Mouse (Mus musculus): ENCODE data around the gene Ptprj. TPM values are rescaled to one million over a fixed set of nuclear protein-coding genes. Genes with fewer than 3 reads are reported as not detected.
A peak's percentile ranks its signal among the peaks of the same experiment; 100 is the strongest.
"Not testable (repeated sequence)": the region's sequence is repeated elsewhere in the genome, so short reads cannot be mapped to it uniquely, and the experiment has no call there.

Ptprj gene
- polyA plus RNA-seq, 1 experiment from 2014 or later: 3.5 TPM

GRCm38 (mm10) chr2:90573640-90574526 lies 6.6 kb downstream of the Ptprj start:
- no peaks in the 10 kb centered on the region for H3K36me3 ChIP-seq (ENCODE audit: control insufficient read depth, insufficient read depth, low read length)
- no peaks in the 10 kb centered on the region for H3K9me3 ChIP-seq (ENCODE audit: control insufficient read depth, low read length)
- ATAC-seq: peak; percentile 45
- H3K27ac ChIP-seq (ENCODE audit: low read length): no peak overlapping the region
- H3K9ac ChIP-seq (ENCODE audit: low read depth, low read length): 0 out of 2 replicates have a peak overlapping the region, but pooled peaks have one; percentile 34
- H3K4me2 ChIP-seq (ENCODE audit: low read depth, low read length): no peak overlapping the region
- no peak overlapping the region for H3K4me3 ChIP-seq (ENCODE audit: low read length)
- WGBS: 66% methylated on average over 17 of the region's 17 CpGs
- no peaks in the 10 kb centered on the region for H3K27me3 ChIP-seq (replicated peaks; ENCODE audit: control insufficient read depth, insufficient read depth, low read length)
- H3K4me1 ChIP-seq (ENCODE audit: control insufficient read depth, insufficient read depth, low read length): peaks cover 8% of the 10 kb centered on the region

- no peak for ATAC-seq
- H3K9ac ChIP-seq (ENCODE audit: low read depth, low read length): no peak overlapping the region
- H3K36me3 ChIP-seq (ENCODE audit: control insufficient read depth, insufficient read depth, low read length): no peaks in the 10 kb centered on the region
- H3K27ac ChIP-seq (ENCODE audit: low read length): no peak overlapping the region
- no peak overlapping the region for H3K4me2 ChIP-seq (ENCODE audit: low read depth, low read length)
- WGBS: 39% methylated on average over 5 of the region's 5 CpGs
- H3K4me3 ChIP-seq (ENCODE audit: low read length): no peak overlapping the region
- H3K27me3 ChIP-seq (replicated peaks; ENCODE audit: control insufficient read depth, insufficient read depth, low read length): no peaks in the 10 kb centered on the region
- H3K4me1 ChIP-seq (ENCODE audit: control insufficient read depth, insufficient read depth, low read length): peaks cover 8% of the 10 kb centered on the region
- no peaks in the 10 kb centered on the region for H3K9me3 ChIP-seq (ENCODE audit: control insufficient read depth, low read length)
Observed at GRCm38 (mm10) chr2:90572126-90572525, 8.3 kb downstream of the Ptprj start.

GRCm38 (mm10) chr2:90571399-90571798 lies 9.0 kb downstream of the Ptprj start:
- H3K4me2 ChIP-seq (ENCODE audit: low read depth, low read length); H3K9ac ChIP-seq (ENCODE audit: low read depth, low read length); H3K4me3 ChIP-seq (ENCODE audit: low read length); H3K27ac ChIP-seq (ENCODE audit: low read length); H3K9me3 ChIP-seq (ENCODE audit: control insufficient read depth, low read length); ATAC-seq; H3K27me3 ChIP-seq (replicated peaks; ENCODE audit: control insufficient read depth, insufficient read depth, low read length); H3K4me1 ChIP-seq (ENCODE audit: control insufficient read depth, insufficient read depth, low read length); H3K36me3 ChIP-seq (ENCODE audit: control insufficient read depth, insufficient read depth, low read length): not testable (repeated sequence)
- 86% methylated on average over 6 of the region's 6 CpGs for WGBS

- Histone ChIP-seq H3K9me3 (ENCODE audit: control insufficient read depth, low read length) (no peaks in the 10 kb centered on the region), H3K9ac (ENCODE audit: low read depth, low read length) (no peak overlapping the region), H3K4me3 (ENCODE audit: low read length) (no peak overlapping the region), H3K27ac (ENCODE audit: low read length) (no peak overlapping the region), H3K4me1 (ENCODE audit: control insufficient read depth, insufficient read depth, low read length) (peaks cover 6% of the 10 kb centered on the region), H3K36me3 (ENCODE audit: control insufficient read depth, insufficient read depth, low read length) (no peaks in the 10 kb centered on the region), H3K27me3 (replicated peaks; ENCODE audit: control insufficient read depth, insufficient read depth, low read length) (no peaks in the 10 kb centered on the region), H3K4me2 (ENCODE audit: low read depth, low read length) (no peak overlapping the region)
- no peak for ATAC-seq
- whole genome bisulfite sequencing: 92% methylated on average over 2 of the region's 2 CpGs
Observed at GRCm38 (mm10) chr2:90570871-90571270, 9.6 kb downstream of the Ptprj start.

- no peak for ATAC-seq
- no peak overlapping the region for H3K4me3 ChIP-seq (ENCODE audit: low read length)
- no peak overlapping the region for H3K27ac ChIP-seq (ENCODE audit: low read length)
- H3K9ac ChIP-seq (ENCODE audit: low read depth, low read length): no peak overlapping the region
- H3K27me3 ChIP-seq (replicated peaks; ENCODE audit: control insufficient read depth, insufficient read depth, low read length): no peaks in the 10 kb centered on the region
- no peaks in the 10 kb centered on the region for H3K9me3 ChIP-seq (ENCODE audit: control insufficient read depth, low read length)
- H3K36me3 ChIP-seq (ENCODE audit: control insufficient read depth, insufficient read depth, low read length): no peaks in the 10 kb centered on the region
- no peak overlapping the region for H3K4me2 ChIP-seq (ENCODE audit: low read depth, low read length)
- peaks cover 6% of the 10 kb centered on the region for H3K4me1 ChIP-seq (ENCODE audit: control insufficient read depth, insufficient read depth, low read length)
- 85% methylated on average over 10 of the region's 10 CpGs for WGBS
Observed at GRCm38 (mm10) chr2:90570216-90570615, 10.2 kb downstream of the Ptprj start.

- H3K4me2 ChIP-seq (ENCODE audit: low read depth, low read length): no peak overlapping the region
- H3K27me3 ChIP-seq (replicated peaks; ENCODE audit: control insufficient read depth, insufficient read depth, low read length): no peaks in the 10 kb centered on the region
- H3K9me3 ChIP-seq (ENCODE audit: control insufficient read depth, low read length): no peaks in the 10 kb centered on the region
- 81% methylated on average over 7 of the region's 7 CpGs for WGBS
- H3K36me3 ChIP-seq (ENCODE audit: control insufficient read depth, insufficient read depth, low read length): no peaks in the 10 kb centered on the region
- ATAC-seq: no peak
- H3K27ac ChIP-seq (ENCODE audit: low read length): no peak overlapping the region
- H3K4me1 ChIP-seq (ENCODE audit: control insufficient read depth, insufficient read depth, low read length): peaks cover 12% of the 10 kb centered on the region
- H3K4me3 ChIP-seq (ENCODE audit: low read length): no peak overlapping the region
- no peak overlapping the region for H3K9ac ChIP-seq (ENCODE audit: low read depth, low read length)
Observed at GRCm38 (mm10) chr2:90568961-90569481, 11.4 kb downstream of the Ptprj start.

GRCm38 (mm10) chr2:90568091-90568490 lies 12.4 kb downstream of the Ptprj start:
- no peak for ATAC-seq
- no peaks in the 10 kb centered on the region for H3K27me3 ChIP-seq (replicated peaks; ENCODE audit: control insufficient read depth, insufficient read depth, low read length)
- peaks cover 14% of the 10 kb centered on the region for H3K4me1 ChIP-seq (ENCODE audit: control insufficient read depth, insufficient read depth, low read length)
- H3K9ac ChIP-seq (ENCODE audit: low read depth, low read length): no peak overlapping the region
- WGBS: 84% methylated on average over 7 of the region's 7 CpGs
- no peak overlapping the region for H3K27ac ChIP-seq (ENCODE audit: low read length)
- H3K4me3 ChIP-seq (ENCODE audit: low read length): no peak overlapping the region
- H3K36me3 ChIP-seq (ENCODE audit: control insufficient read depth, insufficient read depth, low read length): no peaks in the 10 kb centered on the region
- no peak overlapping the region for H3K4me2 ChIP-seq (ENCODE audit: low read depth, low read length)
- H3K9me3 ChIP-seq (ENCODE audit: control insufficient read depth, low read length): no peaks in the 10 kb centered on the region

- no peaks in the 10 kb centered on the region for H3K27me3 ChIP-seq (replicated peaks; ENCODE audit: control insufficient read depth, insufficient read depth, low read length)
- no peaks in the 10 kb centered on the region for H3K36me3 ChIP-seq (ENCODE audit: control insufficient read depth, insufficient read depth, low read length)
- no peak for ATAC-seq
- no peak overlapping the region for H3K27ac ChIP-seq (ENCODE audit: low read length)
- no peak overlapping the region for H3K9ac ChIP-seq (ENCODE audit: low read depth, low read length)
- H3K4me2 ChIP-seq (ENCODE audit: low read depth, low read length): no peak overlapping the region
- H3K4me3 ChIP-seq (ENCODE audit: low read length): no peak overlapping the region
- no peaks in the 10 kb centered on the region for H3K9me3 ChIP-seq (ENCODE audit: control insufficient read depth, low read length)
- peaks cover 15% of the 10 kb centered on the region for H3K4me1 ChIP-seq (ENCODE audit: control insufficient read depth, insufficient read depth, low read length)
- 80% methylated on average over 8 of the region's 8 CpGs for WGBS
Observed at GRCm38 (mm10) chr2:90566773-90567528, 13.5 kb downstream of the Ptprj start.

GRCm38 (mm10) chr2:90566046-90566445 lies 14.4 kb downstream of the Ptprj start:
- no peak overlapping the region for H3K9ac ChIP-seq (ENCODE audit: low read depth, low read length)
- ATAC-seq: no peak
- no peaks in the 10 kb centered on the region for H3K27me3 ChIP-seq (replicated peaks; ENCODE audit: control insufficient read depth, insufficient read depth, low read length)
- no peak overlapping the region for H3K4me2 ChIP-seq (ENCODE audit: low read depth, low read length)
- H3K27ac ChIP-seq (ENCODE audit: low read length): peak overlapping the region; percentile 14
- WGBS: 72% methylated on average over 7 of the region's 7 CpGs
- peaks cover 18% of the 10 kb centered on the region for H3K4me1 ChIP-seq (ENCODE audit: control insufficient read depth, insufficient read depth, low read length)
- H3K4me3 ChIP-seq (ENCODE audit: low read length): no peak overlapping the region
- no peaks in the 10 kb centered on the region for H3K36me3 ChIP-seq (ENCODE audit: control insufficient read depth, insufficient read depth, low read length)
- no peaks in the 10 kb centered on the region for H3K9me3 ChIP-seq (ENCODE audit: control insufficient read depth, low read length)

Measured in intestine, embryonic 16.5 days (tissue).